Mouse (Mus musculus) midbrain, embryonic 12.5 days (tissue): ENCODE results near the gene Ccl17. TPM values are rescaled to one million over a fixed set of nuclear protein-coding genes. Genes with fewer than 3 reads are reported as not detected.
A peak's percentile ranks its signal among the peaks of the same experiment; 100 is the strongest.

ENCODE experiments used
- ATAC-seq: fragments of 200-750 bp; cut with Nextera tagmentation; 2 replicates; pipeline ENCODE4 v1.8.0; 2017; ENCODE audit warnings: low read depth, moderate TSS enrichment, moderate library complexity; ENCODE audit not compliant: low FRiP score
- H3K27ac ChIP-seq: fragments of 300-500 bp; sonication (generic); replicated peaks from 2 replicates; pipeline ENCODE4 v1.5.1; 2016; ENCODE audit warnings: mild to moderate bottlenecking
- H3K27me3 ChIP-seq: fragments of 300-500 bp; sonication (generic); 2 replicates; pipeline ENCODE4 v1.6.1; 2016; ENCODE audit warnings: mild to moderate bottlenecking
- H3K36me3 ChIP-seq: fragments of 300-500 bp; sonication (generic); 2 replicates; pipeline ENCODE4 v1.6.1; 2016
- H3K4me1 ChIP-seq: fragments of 300-500 bp; sonication (generic); 2 replicates; pipeline ENCODE4 v1.6.1; 2016
- H3K4me2 ChIP-seq: fragments of 300-500 bp; sonication (generic); replicated peaks from 2 replicates; pipeline ENCODE4 v1.6.1; 2016; ENCODE audit warnings: mild to moderate bottlenecking, moderate library complexity
- H3K4me3 ChIP-seq: fragments of 300-500 bp; sonication (generic); 2 replicates; pipeline ENCODE4 v1.5.1; 2016; ENCODE audit warnings: mild to moderate bottlenecking
- H3K9ac ChIP-seq: fragments of 300-500 bp; sonication (generic); replicated peaks from 2 replicates; pipeline ENCODE4 v1.6.1; 2016; ENCODE audit warnings: mild to moderate bottlenecking, moderate library complexity
- H3K9me3 ChIP-seq: fragments of 300-500 bp; sonication (generic); 2 replicates; pipeline ENCODE4 v1.6.1; 2016; ENCODE audit warnings: mild to moderate bottlenecking
- WGBS: fragments of 180-500 bp; shearing (Covaris S2); methylation state at CpG from one replicate; pipeline ENCODE4 v1.1.7; 2016; 5-methylcytosine and 5-hydroxymethylcytosine counted together
- polyA plus RNA-seq: library from polyadenylated mRNA; unstranded; fragments of >200 nt; fragmentation: Nextera tagmentation; extraction: Ambion mirVana; gene quantifications from 2 replicates; pipeline ENCODE4 v1.2.1, GENCODE M21; 2016

Ccl17 gene
- polyA plus RNA-seq, 1 experiment from 2014 or later = not detected

GRCm38 (mm10) chr8:94794782-94795181 lies 15.5 kb upstream of the Ccl17 start:
- WGBS = 99% methylated on average over 2 of the region's 2 CpGs
- no peaks in the 10 kb centered on the region for H3K9me3 ChIP-seq
- H3K36me3 ChIP-seq = no peaks in the 10 kb centered on the region
- H3K27me3 ChIP-seq = no peaks in the 10 kb centered on the region
- peaks cover 5% of the 10 kb centered on the region; the same call in 1 of the 2 replicates for H3K4me1 ChIP-seq
- H3K9ac ChIP-seq = no peak overlapping the region
- ATAC-seq = no peak
- H3K4me3 ChIP-seq = no peak overlapping the region
- H3K4me2 ChIP-seq = no peak overlapping the region
- no peak overlapping the region for H3K27ac ChIP-seq

- no peaks in the 10 kb centered on the region for H3K36me3 ChIP-seq
- peaks cover 5% of the 10 kb centered on the region; the same call in 1 of the 2 replicates for H3K4me1 ChIP-seq
- no peak overlapping the region for H3K9ac ChIP-seq
- 62% methylated on average over 7 of the region's 7 CpGs for WGBS
- H3K4me3 ChIP-seq = no peak overlapping the region
- no peaks in the 10 kb centered on the region; the same call in 1 of the 2 replicates for H3K27me3 ChIP-seq
- H3K4me2 ChIP-seq = no peak overlapping the region
- H3K9me3 ChIP-seq = no peaks in the 10 kb centered on the region
- no peak for ATAC-seq
- H3K27ac ChIP-seq = no peak overlapping the region
Observed at GRCm38 (mm10) chr8:94800278-94800968, 9.8 kb upstream of the Ccl17 start.

- no peak overlapping the region for H3K27ac ChIP-seq
- H3K4me2 ChIP-seq = 0 out of 2 replicates have a peak overlapping the region, but pooled peaks have one; percentile 17
- H3K27me3 ChIP-seq = no peaks in the 10 kb centered on the region; the same call in 1 of the 2 replicates
- WGBS = 42% methylated on average over 14 of the region's 14 CpGs
- no peaks in the 10 kb centered on the region for H3K9me3 ChIP-seq
- no peak overlapping the region for H3K9ac ChIP-seq
- no peak for ATAC-seq
- H3K36me3 ChIP-seq = no peaks in the 10 kb centered on the region
- H3K4me1 ChIP-seq = peaks cover 8% of the 10 kb centered on the region; the same call in 1 of the 2 replicates
- no peak overlapping the region for H3K4me3 ChIP-seq
Observed at GRCm38 (mm10) chr8:94801293-94802095, 8.8 kb upstream of the Ccl17 start.

- H3K27ac ChIP-seq = no peak overlapping the region
- no peaks in the 10 kb centered on the region for H3K9me3 ChIP-seq
- no peak overlapping the region for H3K9ac ChIP-seq
- H3K4me1 ChIP-seq = peaks cover 8% of the 10 kb centered on the region; the same call in 1 of the 2 replicates
- 88% methylated on average over 4 of the region's 4 CpGs for WGBS
- H3K4me2 ChIP-seq = no peak overlapping the region
- no peaks in the 10 kb centered on the region for H3K36me3 ChIP-seq
- H3K27me3 ChIP-seq = no peaks in the 10 kb centered on the region; the same call in 1 of the 2 replicates
- no peak for ATAC-seq
- no peak overlapping the region for H3K4me3 ChIP-seq
Observed at GRCm38 (mm10) chr8:94802375-94802774, 7.9 kb upstream of the Ccl17 start.

GRCm38 (mm10) chr8:94803551-94803950 lies 6.7 kb upstream of the Ccl17 start:
- no peak overlapping the region for H3K4me2 ChIP-seq
- no peak overlapping the region for H3K4me3 ChIP-seq
- no peaks in the 10 kb centered on the region for H3K36me3 ChIP-seq
- H3K27me3 ChIP-seq = no peaks in the 10 kb centered on the region; the same call in 1 of the 2 replicates
- peaks cover 8% of the 10 kb centered on the region; the same call in 1 of the 2 replicates for H3K4me1 ChIP-seq
- WGBS = 79% methylated on average over 6 of the region's 6 CpGs
- no peaks in the 10 kb centered on the region for H3K9me3 ChIP-seq
- no peak overlapping the region for H3K9ac ChIP-seq
- H3K27ac ChIP-seq = no peak overlapping the region
- no peak for ATAC-seq

- H3K9ac ChIP-seq = no peak overlapping the region
- H3K4me3 ChIP-seq = no peak overlapping the region
- no peaks in the 10 kb centered on the region for H3K36me3 ChIP-seq
- peaks cover 8% of the 10 kb centered on the region; the same call in 1 of the 2 replicates for H3K4me1 ChIP-seq
- no peak overlapping the region for H3K4me2 ChIP-seq
- 86% methylated on average over 10 of the region's 10 CpGs for WGBS
- no peak overlapping the region for H3K27ac ChIP-seq
- H3K9me3 ChIP-seq = no peaks in the 10 kb centered on the region
- peaks cover 2% of the 10 kb centered on the region; the same call in 1 of the 2 replicates for H3K27me3 ChIP-seq
- no peak for ATAC-seq
Observed at GRCm38 (mm10) chr8:94804546-94805340, 5.5 kb upstream of the Ccl17 start.

- Histone ChIP-seq H3K27me3 (peaks cover 3% of the 10 kb centered on the region; the same call in 1 of the 2 replicates), H3K4me3 (no peak overlapping the region), H3K9me3 (no peaks in the 10 kb centered on the region), H3K9ac (no peak overlapping the region), H3K36me3 (no peaks in the 10 kb centered on the region), H3K4me2 (no peak overlapping the region), H3K4me1 (peaks cover 8% of the 10 kb centered on the region; the same call in 1 of the 2 replicates), H3K27ac (no peak overlapping the region)
- WGBS = 58% methylated on average over 4 of the region's 4 CpGs
- ATAC-seq = no peak
Observed at GRCm38 (mm10) chr8:94805811-94806210, 4.4 kb upstream of the Ccl17 start.

- no peak overlapping the region for H3K4me3 ChIP-seq
- no peak overlapping the region for H3K4me2 ChIP-seq
- no peak for ATAC-seq
- H3K9ac ChIP-seq = no peak overlapping the region
- 0 out of 2 replicates have a peak, but pooled peaks cover 3% of the 10 kb centered on the region for H3K27me3 ChIP-seq
- peaks cover 6% of the 10 kb centered on the region for H3K4me1 ChIP-seq
- no peak overlapping the region for H3K27ac ChIP-seq
- H3K36me3 ChIP-seq = no peaks in the 10 kb centered on the region
- WGBS = 58% methylated on average over 7 of the region's 7 CpGs
- no peaks in the 10 kb centered on the region for H3K9me3 ChIP-seq
Observed at GRCm38 (mm10) chr8:94807506-94807905, 2.7 kb upstream of the Ccl17 start.

GRCm38 (mm10) chr8:94808372-94808771 lies 1.9 kb upstream of the Ccl17 start:
- Histone ChIP-seq H3K4me3 (no peak overlapping the region), H3K27ac (no peak overlapping the region), H3K27me3 (0 out of 2 replicates have a peak, but pooled peaks cover 3% of the 10 kb centered on the region), H3K9me3 (no peaks in the 10 kb centered on the region), H3K4me2 (no peak overlapping the region), H3K9ac (no peak overlapping the region), H3K4me1 (peaks cover 8% of the 10 kb centered on the region), H3K36me3 (no peaks in the 10 kb centered on the region)
- no peak for ATAC-seq
- 84% methylated on average over 6 of the region's 6 CpGs for WGBS

GRCm38 (mm10) chr8:94810855-94811254 lies 602 bp downstream of the Ccl17 start:
- H3K4me3 ChIP-seq = no peak overlapping the region
- 88% methylated on average over 5 of the region's 5 CpGs for whole genome bisulfite sequencing
- H3K36me3 ChIP-seq = no peaks in the 10 kb centered on the region
- H3K27me3 ChIP-seq = 0 out of 2 replicates have a peak, but pooled peaks cover 3% of the 10 kb centered on the region
- H3K9ac ChIP-seq = no peak overlapping the region
- H3K4me1 ChIP-seq = peaks cover 8% of the 10 kb centered on the region
- H3K4me2 ChIP-seq = no peak overlapping the region
- no peaks in the 10 kb centered on the region for H3K9me3 ChIP-seq
- H3K27ac ChIP-seq = no peak overlapping the region
- ATAC-seq = no peak

- H3K4me2 ChIP-seq = no peak overlapping the region
- H3K9me3 ChIP-seq = no peaks in the 10 kb centered on the region
- no peak overlapping the region for H3K4me3 ChIP-seq
- 75% methylated on average over 6 of the region's 6 CpGs for WGBS
- 0 out of 2 replicates have a peak, but pooled peaks cover 3% of the 10 kb centered on the region for H3K27me3 ChIP-seq
- peaks cover 5% of the 10 kb centered on the region for H3K4me1 ChIP-seq
- no peak overlapping the region for H3K9ac ChIP-seq
- no peak for ATAC-seq
- no peaks in the 10 kb centered on the region for H3K36me3 ChIP-seq
- H3K27ac ChIP-seq = no peak overlapping the region
Observed at GRCm38 (mm10) chr8:94811654-94812053, 1.4 kb downstream of the Ccl17 start.
